Mouse (Mus musculus): ENCODE measurements around the gene Rac1. TPM values are rescaled to one million over a fixed set of nuclear protein-coding genes. Genes with fewer than 3 reads are reported as not detected.
A peak's percentile ranks its signal among the peaks of the same experiment; 100 is the strongest.
"Not testable (repeated sequence)": the region's sequence is repeated elsewhere in the genome, so short reads cannot be mapped to it uniquely, and the experiment has no call there.

Gene Rac1
- polyA plus RNA-seq, 1 experiment, result 504 TPM

- no peaks in the 10 kb centered on the region for H3K4me1 ChIP-seq (ENCODE audit: control insufficient read depth, insufficient read depth, insufficient read length, low read length)
- no peak overlapping the region for H3K27ac ChIP-seq (ENCODE audit: insufficient read depth, low read depth, low read length)
- WGBS, result 83% methylated on average over 14 of the region's 14 CpGs
- H3K36me3 ChIP-seq (ENCODE audit: control insufficient read depth, insufficient read depth, low read length), result no peaks in the 10 kb centered on the region
- no peak overlapping the region for H3K4me3 ChIP-seq (ENCODE audit: low read depth, low read length)
- no peak for TF ChIP-seq CTCF (IDR thresholded peaks at IDR 0.05; ENCODE audit: extremely low read depth, insufficient read length, insufficient replicate concordance, low read depth, low read length)
- TF ChIP-seq POLR2A (IDR thresholded peaks at IDR 0.05; ENCODE audit: low read depth, low read length), result no peak
- H3K27me3 ChIP-seq (ENCODE audit: control insufficient read depth, insufficient read depth, low read length), result no peaks in the 10 kb centered on the region
Measured at GRCm38 (mm10) chr5:143561544-143562185, 33.8 kb upstream of the Rac1 start.

GRCm38 (mm10) chr5:143561009-143561408, 33.2 kb upstream of the Rac1 start:
- no peak overlapping the region for H3K4me3 ChIP-seq (ENCODE audit: low read depth, low read length)
- no peaks in the 10 kb centered on the region for H3K36me3 ChIP-seq (ENCODE audit: control insufficient read depth, insufficient read depth, low read length)
- TF ChIP-seq CTCF (IDR thresholded peaks at IDR 0.05; ENCODE audit: extremely low read depth, insufficient read length, insufficient replicate concordance, low read depth, low read length) (no peak), POLR2A (IDR thresholded peaks at IDR 0.05; ENCODE audit: low read depth, low read length) (no peak)
- H3K27me3 ChIP-seq (ENCODE audit: control insufficient read depth, insufficient read depth, low read length), result no peaks in the 10 kb centered on the region
- WGBS, result 91% methylated on average over 4 of the region's 4 CpGs
- no peaks in the 10 kb centered on the region for H3K4me1 ChIP-seq (ENCODE audit: control insufficient read depth, insufficient read depth, insufficient read length, low read length)
- no peak overlapping the region for H3K27ac ChIP-seq (ENCODE audit: insufficient read depth, low read depth, low read length)

GRCm38 (mm10) chr5:143558731-143559130, 30.9 kb upstream of the Rac1 start:
- 66% methylated on average over 3 of the region's 3 CpGs for WGBS
- Histone ChIP-seq H3K27ac (ENCODE audit: insufficient read depth, low read depth, low read length) (no peak overlapping the region), H3K36me3 (ENCODE audit: control insufficient read depth, insufficient read depth, low read length) (no peaks in the 10 kb centered on the region), H3K4me3 (ENCODE audit: low read depth, low read length) (no peak overlapping the region), H3K27me3 (ENCODE audit: control insufficient read depth, insufficient read depth, low read length) (no peaks in the 10 kb centered on the region), H3K4me1 (ENCODE audit: control insufficient read depth, insufficient read depth, insufficient read length, low read length) (no peaks in the 10 kb centered on the region; the same call in 1 of the 2 replicates)
- TF ChIP-seq POLR2A (IDR thresholded peaks at IDR 0.05; ENCODE audit: low read depth, low read length), result no peak
- no peak for TF ChIP-seq CTCF (IDR thresholded peaks at IDR 0.05; ENCODE audit: extremely low read depth, insufficient read length, insufficient replicate concordance, low read depth, low read length)

GRCm38 (mm10) chr5:143555233-143555632, 27.4 kb upstream of the Rac1 start:
- TF ChIP-seq CTCF (IDR thresholded peaks at IDR 0.05; ENCODE audit: extremely low read depth, insufficient read length, insufficient replicate concordance, low read depth, low read length) (no peak), POLR2A (IDR thresholded peaks at IDR 0.05; ENCODE audit: low read depth, low read length) (no peak)
- Histone ChIP-seq H3K4me1 (ENCODE audit: control insufficient read depth, insufficient read depth, insufficient read length, low read length) (no peaks in the 10 kb centered on the region; the same call in 1 of the 2 replicates), H3K27ac (ENCODE audit: insufficient read depth, low read depth, low read length) (no peak overlapping the region), H3K4me3 (ENCODE audit: low read depth, low read length) (no peak overlapping the region), H3K27me3 (ENCODE audit: control insufficient read depth, insufficient read depth, low read length) (no peaks in the 10 kb centered on the region), H3K36me3 (ENCODE audit: control insufficient read depth, insufficient read depth, low read length) (0 out of 2 replicates have a peak, but pooled peaks cover 2% of the 10 kb centered on the region)
- WGBS, result 89% methylated on average over 6 of the region's 6 CpGs

- TF ChIP-seq CTCF (IDR thresholded peaks at IDR 0.05; ENCODE audit: extremely low read depth, insufficient read length, insufficient replicate concordance, low read depth, low read length) (no peak), POLR2A (IDR thresholded peaks at IDR 0.05; ENCODE audit: low read depth, low read length) (no peak)
- WGBS, result 91% methylated on average over 6 of the region's 6 CpGs
- Histone ChIP-seq H3K36me3 (ENCODE audit: control insufficient read depth, insufficient read depth, low read length) (0 out of 2 replicates have a peak, but pooled peaks cover 2% of the 10 kb centered on the region), H3K27me3 (ENCODE audit: control insufficient read depth, insufficient read depth, low read length) (no peaks in the 10 kb centered on the region), H3K27ac (ENCODE audit: insufficient read depth, low read depth, low read length) (no peak overlapping the region), H3K4me3 (ENCODE audit: low read depth, low read length) (no peak overlapping the region), H3K4me1 (ENCODE audit: control insufficient read depth, insufficient read depth, insufficient read length, low read length) (no peaks in the 10 kb centered on the region; the same call in 1 of the 2 replicates)
Measured at GRCm38 (mm10) chr5:143552911-143553310, 25.1 kb upstream of the Rac1 start.

GRCm38 (mm10) chr5:143548922-143549321, 21.1 kb upstream of the Rac1 start:
- H3K27ac ChIP-seq (ENCODE audit: insufficient read depth, low read depth, low read length); H3K36me3 ChIP-seq (ENCODE audit: control insufficient read depth, insufficient read depth, low read length): not testable (repeated sequence)
- under 1% methylated on average over 27 of the region's 28 CpGs for WGBS

GRCm38 (mm10) chr5:143548401-143548846, 20.6 kb upstream of the Rac1 start:
- TF ChIP-seq POLR2A (IDR thresholded peaks at IDR 0.05; ENCODE audit: low read depth, low read length) (peak; percentile 63; the same call in 1 of the 2 replicates), CTCF (IDR thresholded peaks at IDR 0.05; ENCODE audit: extremely low read depth, insufficient read length, insufficient replicate concordance, low read depth, low read length) (peak; percentile 65; the same call in 1 of the 2 replicates)
- Histone ChIP-seq H3K36me3 (ENCODE audit: control insufficient read depth, insufficient read depth, low read length) (0 out of 2 replicates have a peak, but pooled peaks cover 2% of the 10 kb centered on the region), H3K27me3 (ENCODE audit: control insufficient read depth, insufficient read depth, low read length) (no peaks in the 10 kb centered on the region; the same call in 1 of the 2 replicates), H3K27ac (ENCODE audit: insufficient read depth, low read depth, low read length) (no peak overlapping the region; the same call in 1 of the 2 replicates), H3K4me3 (ENCODE audit: low read depth, low read length) (peak overlapping the region; percentile 76), H3K4me1 (ENCODE audit: control insufficient read depth, insufficient read depth, insufficient read length, low read length) (no peaks in the 10 kb centered on the region; the same call in 1 of the 2 replicates)
- 1% methylated on average over 37 of the region's 37 CpGs for WGBS

More at GRCm38 (mm10) chr5:143548922-143549321, 21.1 kb upstream of the Rac1 start:
- not testable (repeated sequence) for H3K27me3 ChIP-seq (ENCODE audit: control insufficient read depth, insufficient read depth, low read length); H3K4me1 ChIP-seq (ENCODE audit: control insufficient read depth, insufficient read depth, insufficient read length, low read length)
- H3K4me3 ChIP-seq (ENCODE audit: low read depth, low read length), result peak overlapping the region; percentile 76

Data from small intestine, adult 2 months (tissue).